Mouse (Mus musculus) hindbrain, embryonic 16.5 days (tissue): ENCODE results near the gene Mrps30. TPM values are rescaled to one million over a fixed set of nuclear protein-coding genes. Genes with fewer than 3 reads are reported as not detected.
"Not testable (repeated sequence)": the region's sequence is repeated elsewhere in the genome, so short reads cannot be mapped to it uniquely, and the experiment has no call there.

Source experiments
- ATAC-seq: fragments of 200-750 bp; cut with Nextera tagmentation; 2 replicates; pipeline ENCODE4 v1.8.0; 2017; ENCODE audit warnings: moderate TSS enrichment, moderate library complexity
- H3K27ac ChIP-seq: fragments of 300-500 bp; sonication (generic); 2 replicates; pipeline ENCODE4 v1.5.1; 2014; ENCODE audit warnings: low read depth, mild to moderate bottlenecking, control low read depth, low read length, moderate library complexity
- H3K27me3 ChIP-seq: fragments of 300-500 bp; sonication (generic); replicated peaks from 2 replicates; pipeline ENCODE4 v1.6.1; 2014; ENCODE audit warnings: low read length; ENCODE audit not compliant: control insufficient read depth, insufficient read depth
- H3K36me3 ChIP-seq: fragments of 300-500 bp; sonication (generic); 2 replicates; pipeline ENCODE4 v1.6.1; 2014; ENCODE audit warnings: mild to moderate bottlenecking, low read length, moderate library complexity, mixed read lengths; ENCODE audit not compliant: control insufficient read depth, insufficient read depth
- H3K4me1 ChIP-seq: fragments of 300-500 bp; sonication (generic); 2 replicates; pipeline ENCODE4 v1.6.1; 2014; ENCODE audit warnings: low read depth, low read length; ENCODE audit not compliant: control insufficient read depth, insufficient read depth
- H3K4me2 ChIP-seq: fragments of 300-500 bp; sonication (generic); 2 replicates; pipeline ENCODE4 v1.6.1; 2014; ENCODE audit warnings: mild to moderate bottlenecking, low read length, control low read depth, moderate library complexity
- H3K4me3 ChIP-seq: fragments of 300-500 bp; sonication (generic); 2 replicates; pipeline ENCODE4 v1.5.1; 2014; ENCODE audit warnings: mild to moderate bottlenecking, low read length, control low read depth, moderate library complexity
- H3K9ac ChIP-seq: fragments of 300-500 bp; sonication (generic); 2 replicates; pipeline ENCODE4 v1.6.1; 2014; ENCODE audit warnings: low read depth, mild to moderate bottlenecking, control low read depth, low read length, moderate library complexity
- H3K9me3 ChIP-seq: fragments of 300-500 bp; sonication (generic); 2 replicates; pipeline ENCODE4 v1.6.1; 2014; ENCODE audit warnings: mild to moderate bottlenecking, low read length, moderate library complexity; ENCODE audit not compliant: control insufficient read depth
- WGBS: fragments of 180-500 bp; shearing (Covaris S2); extraction: QIAGEN DNeasy Blood & Tissue Kit; methylation state at CpG from one replicate; pipeline ENCODE4 v1.1.7; 2014; 5-methylcytosine and 5-hydroxymethylcytosine counted together
- polyA plus RNA-seq: library from polyadenylated mRNA; unstranded; fragments of >200 nt; fragmentation: Nextera tagmentation; extraction: Ambion mirVana; gene quantifications from 2 replicates; pipeline ENCODE4 v1.2.1, GENCODE M21; 2015

Gene Mrps30
- 22.6 and 23.6 TPM in 2 replicates for polyA plus RNA-seq

- Histone ChIP-seq H3K4me3 (peak within 1 kb of the TSS; percentile 70), H3K27ac (peak within 1 kb of the TSS; percentile 79), H3K4me1 (peaks cover 11% of the 10 kb centered on the region), H3K36me3 (peaks cover 21% of the 10 kb centered on the region), H3K9me3 (no peaks in the 10 kb centered on the region), H3K4me2 (peak within 1 kb of the TSS; percentile 89), H3K9ac (peak within 1 kb of the TSS; percentile 91), H3K27me3 (no peaks in the 10 kb centered on the region)
- WGBS: under 1% methylated on average over 89 of the region's 93 CpGs
- ATAC-seq: peak; percentile 99
Observed at GRCm38 (mm10) chr13:118386511-118387447, at the start of gene Mrps30, which contains the start of gene B430218F22Rik. TSS of gene Mrps30 (minus strand) at chr13:118387252. TSS of gene B430218F22Rik (plus strand) at chr13:118386630.

- no peaks in the 10 kb centered on the region for H3K36me3 ChIP-seq
- 76% methylated on average over 1 of the region's 1 CpGs for WGBS
- no peaks in the 10 kb centered on the region for H3K9me3 ChIP-seq
- no peak overlapping the region for H3K4me3 ChIP-seq
- H3K9ac ChIP-seq: no peak overlapping the region
- no peak overlapping the region for H3K4me2 ChIP-seq
- H3K27me3 ChIP-seq: no peaks in the 10 kb centered on the region
- no peak for ATAC-seq
- no peaks in the 10 kb centered on the region for H3K4me1 ChIP-seq
- H3K27ac ChIP-seq: no peak overlapping the region
Observed at GRCm38 (mm10) chr13:118420847-118421246, 33.8 kb upstream of the Mrps30 start.

- Histone ChIP-seq H3K9me3 (no peaks in the 10 kb centered on the region), H3K9ac (no peak overlapping the region), H3K36me3 (no peaks in the 10 kb centered on the region), H3K4me1 (no peaks in the 10 kb centered on the region), H3K4me3 (no peak overlapping the region), H3K27ac (no peak overlapping the region), H3K27me3 (no peaks in the 10 kb centered on the region), H3K4me2 (no peak overlapping the region)
- WGBS: 81% methylated on average over 1 of the region's 1 CpGs
- no peak for ATAC-seq
Observed at GRCm38 (mm10) chr13:118420408-118420807, 33.4 kb upstream of the Mrps30 start.

GRCm38 (mm10) chr13:118418163-118418562 is 31.1 kb upstream of the Mrps30 start:
- ATAC-seq: no peak

GRCm38 (mm10) chr13:118411297-118411992 is 24.4 kb upstream of the Mrps30 start:
- H3K4me3 ChIP-seq: no peak overlapping the region
- no peaks in the 10 kb centered on the region for H3K4me1 ChIP-seq
- no peaks in the 10 kb centered on the region for H3K9me3 ChIP-seq
- H3K27me3 ChIP-seq: no peaks in the 10 kb centered on the region
- no peak overlapping the region for H3K9ac ChIP-seq
- H3K36me3 ChIP-seq: no peaks in the 10 kb centered on the region
- WGBS: 85% methylated on average over 6 of the region's 6 CpGs
- no peak for ATAC-seq
- H3K27ac ChIP-seq: no peak overlapping the region
- no peak overlapping the region for H3K4me2 ChIP-seq

More at GRCm38 (mm10) chr13:118418163-118418562, 31.1 kb upstream of the Mrps30 start:
- no peak overlapping the region for H3K9ac ChIP-seq
- H3K27me3 ChIP-seq: no peaks in the 10 kb centered on the region
- H3K27ac ChIP-seq: no peak overlapping the region
- WGBS: 26% methylated on average over 4 of the region's 4 CpGs
- H3K9me3 ChIP-seq: no peaks in the 10 kb centered on the region
- no peaks in the 10 kb centered on the region for H3K4me1 ChIP-seq
- no peaks in the 10 kb centered on the region for H3K36me3 ChIP-seq
- H3K4me2 ChIP-seq: no peak overlapping the region
- no peak overlapping the region for H3K4me3 ChIP-seq

- Histone ChIP-seq H3K4me3 (no peak overlapping the region), H3K9me3 (no peaks in the 10 kb centered on the region), H3K36me3 (no peaks in the 10 kb centered on the region), H3K9ac (no peak overlapping the region), H3K27ac (no peak overlapping the region), H3K4me1 (no peaks in the 10 kb centered on the region), H3K4me2 (no peak overlapping the region), H3K27me3 (no peaks in the 10 kb centered on the region)
- ATAC-seq: peak; percentile 75
Observed at GRCm38 (mm10) chr13:118403544-118403943, 16.5 kb upstream of the Mrps30 start.

GRCm38 (mm10) chr13:118400340-118400739 is 13.3 kb upstream of the Mrps30 start:
- Histone ChIP-seq H3K4me1 (no peaks in the 10 kb centered on the region), H3K27ac (no peak overlapping the region), H3K9me3 (no peaks in the 10 kb centered on the region), H3K4me2 (no peak overlapping the region), H3K4me3 (no peak overlapping the region), H3K9ac (no peak overlapping the region), H3K27me3 (no peaks in the 10 kb centered on the region), H3K36me3 (no peaks in the 10 kb centered on the region)
- WGBS: 72% methylated on average over 6 of the region's 6 CpGs
- ATAC-seq: no peak

GRCm38 (mm10) chr13:118395803-118396202 is 8.8 kb upstream of the Mrps30 start:
- no peaks in the 10 kb centered on the region for H3K36me3 ChIP-seq
- no peak overlapping the region for H3K4me2 ChIP-seq
- no peaks in the 10 kb centered on the region for H3K27me3 ChIP-seq
- no peak for ATAC-seq
- no peak overlapping the region for H3K9ac ChIP-seq
- no peak overlapping the region for H3K27ac ChIP-seq
- H3K4me3 ChIP-seq: no peak overlapping the region
- WGBS: 88% methylated on average over 3 of the region's 3 CpGs
- H3K4me1 ChIP-seq: no peaks in the 10 kb centered on the region
- no peaks in the 10 kb centered on the region for H3K9me3 ChIP-seq

- not testable (repeated sequence) for H3K27me3 ChIP-seq, H3K9me3 ChIP-seq, H3K9ac ChIP-seq, H3K27ac ChIP-seq
- Histone ChIP-seq H3K4me2 (peak overlapping the region; percentile 54), H3K36me3 (peaks cover 17% of the 10 kb centered on the region), H3K4me1 (peaks cover 11% of the 10 kb centered on the region), H3K4me3 (peak overlapping the region; percentile 70)
- 9% methylated on average over 10 of the region's 10 CpGs for WGBS
- peak; percentile 63 for ATAC-seq
Observed at GRCm38 (mm10) chr13:118387448-118387801, 373 bp upstream of the Mrps30 start.
